Mouse (Mus musculus) liver, postnatal 0 days (tissue): ENCODE data around the gene Kcnb1.

Experiments used
- CTCF ChIP-seq: sonication (generic); IDR thresholded peaks from 2 replicates; pipeline ENCODE4 v1.5.1; 2016; ENCODE audit warnings: antibody characterized with exemption, low read depth
- EP300 ChIP-seq: IDR thresholded peaks from 2 replicates; pipeline ENCODE4 v1.6.1; 2016; ENCODE audit warnings: antibody characterized with exemption, low read depth, mild to moderate bottlenecking

DNA sequence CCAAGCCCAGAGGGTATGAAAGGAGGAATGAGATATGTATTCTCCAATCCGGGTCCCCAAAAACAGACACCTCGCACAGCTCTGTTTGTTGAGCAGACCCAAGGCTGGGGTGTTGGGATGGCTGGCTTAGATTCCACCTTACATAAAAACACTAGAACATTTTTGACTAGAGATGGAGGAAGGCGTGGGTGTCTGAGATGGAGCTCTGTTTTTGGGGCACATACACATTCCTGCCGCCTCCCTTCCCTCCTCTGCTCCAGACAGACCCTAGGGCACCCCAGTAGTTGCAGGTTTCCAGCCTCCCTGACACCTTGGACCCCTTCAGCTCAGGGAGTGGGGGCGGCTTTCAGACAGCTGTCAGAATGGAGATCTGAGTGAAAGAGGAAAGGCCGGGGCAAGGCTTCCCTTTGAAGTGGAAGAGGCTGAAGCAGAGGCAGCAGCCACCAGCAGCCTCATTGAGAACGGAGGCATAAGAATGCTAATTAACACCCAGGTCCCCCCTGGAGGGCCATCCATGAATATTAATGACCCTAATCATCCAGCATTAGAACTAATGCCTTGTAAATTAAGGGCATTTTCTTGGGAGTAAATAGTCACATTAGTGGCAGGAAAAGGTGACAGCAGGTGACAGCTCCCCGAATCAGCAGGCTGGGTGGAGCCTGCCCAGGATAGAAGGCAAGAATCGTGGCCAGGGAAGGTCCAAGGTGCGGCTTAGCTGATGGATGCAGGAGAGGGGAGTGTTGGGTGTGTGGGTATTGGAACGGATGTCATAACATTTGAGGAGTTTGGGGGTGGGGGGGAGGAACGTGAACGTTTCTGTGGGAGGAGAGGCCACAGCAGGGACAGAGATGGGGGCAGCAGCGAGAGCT, 45.3 kb downstream of the Kcnb1 start:
- TF ChIP-seq CTCF (no peak), EP300 (no peak)
